Mouse (Mus musculus): ENCODE measurements around the gene Fam166b. TPM values are rescaled to one million over a fixed set of nuclear protein-coding genes. Genes with fewer than 3 reads are reported as not detected.

The Fam166b gene
- polyA plus RNA-seq, 1 experiment = not detected

GRCm38 (mm10) chr4:43423267-43423934 lies 5.5 kb downstream of the Fam166b start:
- TF ChIP-seq CTCF (IDR thresholded peaks at IDR 0.05; ENCODE audit: low read depth, low read length) = no peak
- TF ChIP-seq POLR2A (IDR thresholded peaks at IDR 0.05; ENCODE audit: borderline replicate concordance, low read depth, low read length) = no peak
- Histone ChIP-seq H3K4me1 (ENCODE audit: control insufficient read depth, insufficient read depth, low read length) (peaks cover 19% of the 10 kb centered on the region), H3K4me3 (ENCODE audit: insufficient read depth, low read length) (no peak overlapping the region), H3K27ac (ENCODE audit: insufficient read depth, low read depth, low read length) (no peak overlapping the region)

- Histone ChIP-seq H3K4me1 (ENCODE audit: control insufficient read depth, insufficient read depth, low read length) (peaks cover 23% of the 10 kb centered on the region), H3K4me3 (ENCODE audit: insufficient read depth, low read length) (no peak overlapping the region), H3K27ac (ENCODE audit: insufficient read depth, low read depth, low read length) (no peak overlapping the region)
- TF ChIP-seq CTCF (IDR thresholded peaks at IDR 0.05; ENCODE audit: low read depth, low read length) (no peak), POLR2A (IDR thresholded peaks at IDR 0.05; ENCODE audit: borderline replicate concordance, low read depth, low read length) (no peak)
These were observed 7.2 kb downstream of the Fam166b start for GRCm38 (mm10) chr4:43421632-43422240.

GRCm38 (mm10) chr4:43420305-43420704 lies 8.6 kb downstream of the Fam166b start:
- H3K27ac ChIP-seq (ENCODE audit: insufficient read depth, low read depth, low read length) = peak overlapping the region; percentile 42
- H3K4me3 ChIP-seq (ENCODE audit: insufficient read depth, low read length) = 0 out of 2 replicates have a peak overlapping the region, but pooled peaks have one; percentile 8
- peaks cover 23% of the 10 kb centered on the region for H3K4me1 ChIP-seq (ENCODE audit: control insufficient read depth, insufficient read depth, low read length)
- peak; percentile 82 for TF ChIP-seq CTCF (IDR thresholded peaks at IDR 0.05; ENCODE audit: low read depth, low read length)
- TF ChIP-seq POLR2A (IDR thresholded peaks at IDR 0.05; ENCODE audit: borderline replicate concordance, low read depth, low read length) = no peak

- H3K27ac ChIP-seq (ENCODE audit: insufficient read depth, low read depth, low read length) = peak overlapping the region; percentile 42
- peaks cover 23% of the 10 kb centered on the region for H3K4me1 ChIP-seq (ENCODE audit: control insufficient read depth, insufficient read depth, low read length)
- H3K4me3 ChIP-seq (ENCODE audit: insufficient read depth, low read length) = 0 out of 2 replicates have a peak overlapping the region, but pooled peaks have one; percentile 8
- TF ChIP-seq CTCF (IDR thresholded peaks at IDR 0.05; ENCODE audit: low read depth, low read length) (no peak), POLR2A (IDR thresholded peaks at IDR 0.05; ENCODE audit: borderline replicate concordance, low read depth, low read length) (no peak)
These were observed 9.1 kb downstream of the Fam166b start for GRCm38 (mm10) chr4:43419801-43420281.

GRCm38 (mm10) chr4:43418973-43419656 lies 9.8 kb downstream of the Fam166b start:
- H3K27ac ChIP-seq (ENCODE audit: insufficient read depth, low read depth, low read length) = peak overlapping the region; percentile 33; the same call in 1 of the 2 replicates
- H3K4me1 ChIP-seq (ENCODE audit: control insufficient read depth, insufficient read depth, low read length) = peaks cover 23% of the 10 kb centered on the region
- no peak overlapping the region for H3K4me3 ChIP-seq (ENCODE audit: insufficient read depth, low read length)
- TF ChIP-seq POLR2A (IDR thresholded peaks at IDR 0.05; ENCODE audit: borderline replicate concordance, low read depth, low read length) (no peak), CTCF (IDR thresholded peaks at IDR 0.05; ENCODE audit: low read depth, low read length) (no peak)

GRCm38 (mm10) chr4:43418450-43418849 lies 10.5 kb downstream of the Fam166b start:
- Histone ChIP-seq H3K4me3 (ENCODE audit: insufficient read depth, low read length) (no peak overlapping the region), H3K27ac (ENCODE audit: insufficient read depth, low read depth, low read length) (no peak overlapping the region), H3K4me1 (ENCODE audit: control insufficient read depth, insufficient read depth, low read length) (peaks cover 23% of the 10 kb centered on the region)
- TF ChIP-seq POLR2A (IDR thresholded peaks at IDR 0.05; ENCODE audit: borderline replicate concordance, low read depth, low read length) (no peak), CTCF (IDR thresholded peaks at IDR 0.05; ENCODE audit: low read depth, low read length) (no peak)

GRCm38 (mm10) chr4:43417269-43418062 lies 11.5 kb downstream of the Fam166b start:
- Histone ChIP-seq H3K4me3 (ENCODE audit: insufficient read depth, low read length) (no peak overlapping the region), H3K27ac (ENCODE audit: insufficient read depth, low read depth, low read length) (no peak overlapping the region), H3K4me1 (ENCODE audit: control insufficient read depth, insufficient read depth, low read length) (peaks cover 23% of the 10 kb centered on the region)
- TF ChIP-seq CTCF (IDR thresholded peaks at IDR 0.05; ENCODE audit: low read depth, low read length) (no peak), POLR2A (IDR thresholded peaks at IDR 0.05; ENCODE audit: borderline replicate concordance, low read depth, low read length) (no peak)

GRCm38 (mm10) chr4:43416071-43416490 lies 12.9 kb downstream of the Fam166b start:
- TF ChIP-seq CTCF (IDR thresholded peaks at IDR 0.05; ENCODE audit: low read depth, low read length) (no peak), POLR2A (IDR thresholded peaks at IDR 0.05; ENCODE audit: borderline replicate concordance, low read depth, low read length) (no peak)
- H3K4me1 ChIP-seq (ENCODE audit: control insufficient read depth, insufficient read depth, low read length) = peaks cover 23% of the 10 kb centered on the region

More at GRCm38 (mm10) chr4:43416071-43416490, 12.9 kb downstream of the Fam166b start:
- no peak overlapping the region for H3K4me3 ChIP-seq (ENCODE audit: insufficient read depth, low read length)
- no peak overlapping the region for H3K27ac ChIP-seq (ENCODE audit: insufficient read depth, low read depth, low read length)
